Mouse (Mus musculus) megakaryocyte progenitor cell, adult 5-6 weeks (primary cell): ENCODE data around the gene Atrnl1. TPM values are rescaled to one million over a fixed set of nuclear protein-coding genes. Genes with fewer than 3 reads are reported as not detected.

Source experiments
- ATAC-seq: replicated peaks from 2 replicates; pipeline ENCODE4 v1.8.0; 2016; ENCODE audit warnings: mild to moderate bottlenecking, moderate TSS enrichment, inconsistent platforms; ENCODE audit not compliant: poor library complexity
- total RNA-seq, 2 experiments: library from RNA; stranded (forward) in 1 of 2; stranded (reverse) in 1 of 2; fragments of 157-497, 149-512 nt in 1 of 2; fragments of 200-1000 nt in 1 of 2; gene quantifications; 2 replicates each; pipeline versions ENCODE4 v1.2.3 to v1.2.4; 2015 to 2017

The Atrnl1 gene
- total RNA-seq, 2 experiments from 2014 or later: 11.7 to 15.1 TPM

GRCm38 (mm10) chr19:58161569-58161968 lies 550.7 kb downstream of the Atrnl1 start:
- no peak for ATAC-seq

- ATAC-seq: no peak
Measured at GRCm38 (mm10) chr19:58164896-58165634, 554.2 kb downstream of the Atrnl1 start.

DNA sequence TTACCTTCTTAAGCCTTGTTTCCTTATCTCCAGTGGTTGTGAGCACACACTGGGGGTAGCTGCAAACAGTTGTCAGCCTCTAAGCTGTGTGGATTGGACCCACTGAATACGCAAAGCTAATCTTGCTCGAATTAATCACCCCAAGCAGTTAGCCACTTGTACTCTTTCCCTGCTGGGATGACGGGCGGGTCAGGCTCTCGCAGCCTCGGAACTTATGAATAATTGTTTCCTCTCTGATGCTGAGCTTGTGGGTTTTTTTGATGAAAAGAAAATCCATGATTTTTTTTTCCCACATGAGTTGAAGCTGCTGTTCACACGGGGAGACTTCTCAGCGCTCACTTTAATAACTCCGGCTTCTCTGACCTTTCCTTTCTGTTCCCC lies 554.8 kb downstream of the Atrnl1 start:
- ATAC-seq: no peak

DNA sequence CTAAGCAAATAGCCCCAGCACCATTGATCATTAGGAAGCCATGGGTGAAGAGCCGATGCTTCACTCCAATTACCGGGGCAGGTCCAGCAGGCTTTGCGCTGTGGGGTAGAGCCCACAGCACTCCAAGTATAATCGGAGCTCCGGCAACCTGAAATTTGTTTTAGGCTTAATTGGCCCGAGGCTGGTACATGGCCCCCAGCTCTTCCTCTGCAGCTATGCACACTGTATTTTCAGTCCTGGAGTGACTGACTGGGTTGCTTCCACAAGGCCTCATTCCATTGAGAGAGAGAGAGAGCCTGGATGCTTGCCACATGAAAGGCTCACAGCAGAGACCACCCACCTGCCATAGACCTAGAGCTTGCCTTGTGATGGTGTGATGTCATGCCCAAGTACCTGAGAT lies 555.3 kb downstream of the Atrnl1 start:
- no peak for ATAC-seq

- ATAC-seq: no peak
Measured at GRCm38 (mm10) chr19:58178410-58178809, 567.6 kb downstream of the Atrnl1 start.

DNA sequence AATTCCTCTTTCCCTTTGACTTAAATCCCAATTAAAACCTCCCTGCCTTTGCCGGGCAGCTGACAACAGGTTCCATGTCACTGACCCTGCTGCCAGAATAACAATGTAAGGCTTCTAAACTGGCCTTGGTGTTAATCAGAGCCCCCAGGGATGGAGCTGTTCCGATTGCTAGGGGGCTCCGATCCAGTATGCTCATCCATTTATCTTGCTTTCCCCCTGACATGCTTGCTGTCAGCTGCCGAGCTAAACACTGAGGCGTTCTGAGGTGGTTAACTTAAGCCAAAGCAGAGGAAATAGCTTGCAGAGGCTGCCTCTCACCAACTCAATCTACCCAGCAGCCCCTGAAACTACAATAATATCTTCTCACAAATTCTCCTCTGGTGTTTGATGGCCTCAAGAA lies 569.9 kb downstream of the Atrnl1 start:
- ATAC-seq: no peak

Other genes starting within 250 kb of the Atrnl1 start
- 11.7 and 15.3 TPM in 2 replicates for gene Trub1, start 158.1 kb upstream of the Atrnl1 start, total RNA-seq (2015)
- gene Trub1, start 158.1 kb upstream of the Atrnl1 start, total RNA-seq (2017): 13.1 and 20.9 TPM in 2 replicates